Mouse (Mus musculus): ENCODE data around the gene Hpcal4. TPM values are rescaled to one million over a fixed set of nuclear protein-coding genes. Genes with fewer than 3 reads are reported as not detected.

Gene Hpcal4
- polyA plus RNA-seq, 1 experiment from 2014 or later = 4.5 TPM

DNA sequence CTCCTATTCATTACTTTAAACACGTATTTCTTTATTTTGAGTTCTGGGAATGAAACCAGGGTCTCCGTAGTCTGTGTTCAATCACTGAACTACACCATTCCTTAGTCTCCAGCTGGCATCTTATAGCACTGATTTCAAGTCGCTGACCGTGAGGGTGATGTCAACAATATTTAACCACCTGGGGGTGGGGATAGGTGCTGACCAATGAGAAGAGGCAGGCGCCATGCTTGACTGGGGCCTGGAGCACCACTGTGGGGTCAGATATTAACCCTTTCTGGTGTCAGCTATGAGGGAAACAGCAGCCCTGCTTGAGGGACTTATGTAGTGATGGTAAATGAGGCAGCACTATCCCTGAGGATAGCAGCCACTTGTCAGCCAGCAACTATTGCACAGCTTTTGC, 28.4 kb downstream of the Hpcal4 start:
- 43% methylated on average over 5 of the region's 5 CpGs for WGBS
- no peaks in the 10 kb centered on the region for H3K36me3 ChIP-seq
- H3K9me3 ChIP-seq = no peaks in the 10 kb centered on the region
- H3K4me3 ChIP-seq (replicated peaks) = no peak overlapping the region
- no peaks in the 10 kb centered on the region for H3K27me3 ChIP-seq (replicated peaks)
- H3K9ac ChIP-seq = no peak overlapping the region
- ATAC-seq = no peak
- no peaks in the 10 kb centered on the region for H3K4me1 ChIP-seq (replicated peaks)
- H3K4me2 ChIP-seq (replicated peaks) = no peak overlapping the region
- no peak overlapping the region for H3K27ac ChIP-seq

DNA sequence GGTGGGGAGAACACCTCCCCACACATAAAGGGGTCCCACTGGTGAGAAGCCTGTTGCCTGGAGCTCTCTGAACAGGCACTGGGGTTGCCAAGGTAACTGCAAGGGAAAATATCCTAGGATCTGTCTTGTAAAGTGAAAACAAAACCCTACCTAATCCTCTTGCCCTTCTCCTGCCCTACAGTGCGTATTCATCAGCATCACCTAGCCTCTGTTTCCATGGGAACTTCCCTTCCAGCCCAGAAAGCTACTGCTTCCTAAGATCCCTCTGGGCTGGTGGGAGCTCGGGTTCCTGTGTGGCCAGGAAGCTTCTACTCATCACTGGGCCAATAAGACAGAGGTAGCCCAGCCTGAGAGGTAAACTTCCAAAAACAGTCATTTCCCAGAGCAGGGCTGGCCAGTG, 29.3 kb downstream of the Hpcal4 start:
- Histone ChIP-seq H3K27me3 (replicated peaks) (no peaks in the 10 kb centered on the region), H3K9ac (no peak overlapping the region), H3K4me2 (replicated peaks) (no peak overlapping the region), H3K27ac (no peak overlapping the region), H3K4me1 (replicated peaks) (no peaks in the 10 kb centered on the region), H3K36me3 (no peaks in the 10 kb centered on the region), H3K9me3 (no peaks in the 10 kb centered on the region), H3K4me3 (replicated peaks) (no peak overlapping the region)
- no peak for ATAC-seq
- 56% methylated on average over 2 of the region's 2 CpGs for WGBS

DNA sequence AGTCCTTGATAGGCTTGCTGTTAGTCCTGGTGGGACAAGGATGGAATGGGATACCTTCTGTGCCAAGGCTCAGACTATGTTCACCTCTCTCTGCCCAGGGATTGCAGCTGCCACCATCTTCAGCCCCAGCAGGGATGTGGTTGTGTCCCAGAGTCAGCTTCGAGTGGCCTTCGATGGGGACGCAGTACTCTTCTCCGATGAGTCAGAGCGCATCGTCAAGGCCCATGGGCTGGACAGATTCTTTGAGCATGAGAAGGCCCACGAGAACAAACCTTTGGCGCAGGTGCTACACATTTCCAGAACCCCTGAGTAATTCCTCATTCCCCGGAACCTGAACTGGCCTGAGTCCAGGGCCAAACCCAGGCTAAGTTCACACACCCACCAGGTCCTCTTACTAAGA, 30.9 kb downstream of the Hpcal4 start:
- no peaks in the 10 kb centered on the region for H3K36me3 ChIP-seq
- ATAC-seq = no peak
- no peak overlapping the region for H3K9ac ChIP-seq
- no peaks in the 10 kb centered on the region for H3K4me1 ChIP-seq (replicated peaks)
- H3K27me3 ChIP-seq (replicated peaks) = no peaks in the 10 kb centered on the region
- no peaks in the 10 kb centered on the region for H3K9me3 ChIP-seq
- no peak overlapping the region for H3K27ac ChIP-seq
- no peak overlapping the region for H3K4me2 ChIP-seq (replicated peaks)
- 94% methylated on average over 9 of the region's 9 CpGs for WGBS
- no peak overlapping the region for H3K4me3 ChIP-seq (replicated peaks)

DNA sequence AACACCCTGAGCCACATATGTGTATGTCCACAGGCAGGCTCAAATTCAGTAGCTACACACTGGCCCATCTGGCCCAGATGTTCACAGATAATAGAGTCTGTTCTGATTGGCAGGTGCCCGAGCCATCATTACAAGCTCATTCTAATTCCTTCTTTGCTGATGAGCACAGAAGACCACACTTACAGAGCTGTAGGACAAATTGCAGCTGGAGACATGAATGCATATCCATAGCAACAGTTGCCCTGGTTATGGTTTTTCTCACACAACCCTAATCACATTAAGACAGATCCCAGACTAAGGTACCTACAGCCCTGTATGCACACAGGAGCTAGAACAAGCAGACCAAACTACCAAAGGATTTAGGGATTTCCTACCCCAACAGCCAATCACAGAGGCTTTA, 32.3 kb downstream of the Hpcal4 start:
- Histone ChIP-seq H3K36me3 (no peaks in the 10 kb centered on the region), H3K4me3 (replicated peaks) (no peak overlapping the region), H3K27ac (no peak overlapping the region), H3K9ac (no peak overlapping the region), H3K4me2 (replicated peaks) (no peak overlapping the region), H3K4me1 (replicated peaks) (no peaks in the 10 kb centered on the region), H3K27me3 (replicated peaks) (no peaks in the 10 kb centered on the region), H3K9me3 (no peaks in the 10 kb centered on the region)
- 77% methylated on average over 1 of the region's 1 CpGs for WGBS
- ATAC-seq = no peak

DNA sequence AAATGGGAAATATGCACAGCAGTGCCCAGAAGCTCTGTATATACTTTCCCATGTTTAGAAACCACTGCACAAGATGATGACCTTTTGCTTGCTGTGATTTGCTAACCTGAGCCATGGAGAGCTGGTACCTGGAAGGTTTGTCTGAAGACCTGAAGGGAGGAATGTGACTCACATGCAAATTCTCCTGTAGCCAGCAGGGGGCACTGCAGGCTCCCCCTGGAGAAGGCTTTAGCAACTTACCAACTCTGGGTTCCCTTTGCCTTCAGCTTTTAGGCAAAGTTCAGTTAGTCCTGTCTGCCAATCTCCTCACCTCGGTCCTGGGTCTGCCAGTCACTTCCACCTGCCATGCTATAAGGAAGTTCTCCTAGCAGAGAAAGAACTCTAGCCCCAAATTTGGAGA, 33.8 kb downstream of the Hpcal4 start:
- no peaks in the 10 kb centered on the region for H3K27me3 ChIP-seq (replicated peaks)
- 22% methylated on average over 1 of the region's 1 CpGs for WGBS
- H3K9ac ChIP-seq = no peak overlapping the region
- no peak overlapping the region for H3K27ac ChIP-seq
- no peak for ATAC-seq
- no peak overlapping the region for H3K4me2 ChIP-seq (replicated peaks)
- H3K4me1 ChIP-seq (replicated peaks) = 0 out of 2 replicates have a peak, but pooled peaks cover under 1% of the 10 kb centered on the region
- H3K36me3 ChIP-seq = no peaks in the 10 kb centered on the region
- H3K9me3 ChIP-seq = no peaks in the 10 kb centered on the region
- H3K4me3 ChIP-seq (replicated peaks) = no peak overlapping the region

DNA sequence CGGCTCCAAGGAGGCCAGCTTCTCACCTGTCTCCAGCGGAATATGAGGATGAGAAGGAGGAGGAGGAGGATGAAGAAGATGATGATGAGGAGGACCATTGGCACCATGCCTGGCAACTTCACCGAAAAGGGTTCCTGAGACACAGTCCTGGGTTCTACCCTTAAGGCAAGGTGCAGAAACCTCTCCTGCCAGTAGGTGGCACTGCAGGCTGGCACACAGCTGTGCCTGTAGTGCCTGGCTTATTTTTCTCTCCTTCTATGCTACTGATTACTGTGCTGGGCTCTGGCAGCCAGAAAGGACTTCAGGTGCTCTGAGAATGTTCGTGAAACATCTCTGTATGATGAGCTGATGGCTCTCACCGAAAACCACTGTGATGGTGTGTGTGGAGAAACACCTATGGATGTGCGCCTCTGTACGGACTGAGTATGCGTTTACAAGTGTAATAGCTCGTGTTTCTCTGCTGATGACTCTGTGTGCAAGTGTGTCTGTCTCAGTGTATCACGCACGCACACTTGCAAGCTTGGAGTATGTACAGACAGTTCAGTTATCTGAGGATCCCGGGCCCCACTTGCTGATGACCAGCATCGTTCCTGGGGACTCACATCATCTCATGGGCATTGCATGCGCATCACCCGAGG, 36.8 kb downstream of the Hpcal4 start:
- Histone ChIP-seq H3K4me1 (replicated peaks) (0 out of 2 replicates have a peak, but pooled peaks cover 3% of the 10 kb centered on the region), H3K27me3 (replicated peaks) (no peaks in the 10 kb centered on the region), H3K9me3 (no peaks in the 10 kb centered on the region), H3K36me3 (no peaks in the 10 kb centered on the region), H3K4me2 (replicated peaks) (no peak overlapping the region), H3K4me3 (replicated peaks) (no peak overlapping the region), H3K27ac (no peak overlapping the region), H3K9ac (no peak overlapping the region)
- ATAC-seq = peak; percentile 87; the same call in 1 of the 2 replicates
- WGBS = 69% methylated on average over 15 of the region's 15 CpGs

DNA sequence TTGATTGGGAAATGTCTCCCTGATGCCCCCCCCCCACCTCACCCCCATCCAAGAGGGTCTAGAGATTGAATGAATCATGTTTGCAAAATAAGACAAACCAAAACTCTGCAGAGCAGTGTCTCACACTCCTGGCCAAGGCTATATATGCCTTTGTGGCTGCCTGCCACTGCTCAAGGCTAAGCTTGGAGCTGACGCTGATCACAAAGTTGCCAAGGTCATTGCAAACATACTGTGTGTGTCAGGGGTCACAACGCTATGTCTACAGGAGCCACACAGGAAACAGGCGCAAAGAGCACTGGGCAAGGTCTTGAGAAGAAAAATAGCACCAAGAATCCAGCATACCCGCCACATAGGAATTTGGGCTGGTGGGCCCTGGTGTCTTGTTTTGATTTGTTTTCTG, 37.6 kb downstream of the Hpcal4 start:
- 67% methylated on average over 4 of the region's 4 CpGs for WGBS

DNA sequence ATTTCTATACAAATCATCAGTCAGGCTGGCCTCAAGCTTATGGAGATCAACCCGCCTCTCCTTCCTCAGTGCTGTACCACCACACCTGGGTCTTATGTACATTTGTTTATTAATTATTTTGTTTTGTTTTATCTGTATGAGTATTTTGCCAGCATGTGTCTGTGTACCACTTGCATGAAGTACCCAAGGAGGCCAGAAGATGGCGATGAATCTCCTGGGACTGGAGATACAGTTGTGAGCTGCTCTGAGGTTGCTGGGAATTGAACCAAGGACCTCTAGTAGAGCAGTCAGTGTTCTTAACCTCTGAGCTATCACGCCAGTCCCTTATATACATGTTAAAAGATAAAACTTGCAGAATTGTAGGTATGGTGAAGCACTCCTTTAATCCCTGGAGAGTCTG, 40.3 kb downstream of the Hpcal4 start:
- H3K4me1 ChIP-seq (replicated peaks) = peaks cover 25% of the 10 kb centered on the region
- H3K4me3 ChIP-seq (replicated peaks) = no peak overlapping the region
- H3K4me2 ChIP-seq (replicated peaks) = no peak overlapping the region
- H3K27ac ChIP-seq = no peak overlapping the region
- no peak for ATAC-seq
- H3K9me3 ChIP-seq = no peaks in the 10 kb centered on the region
- no peaks in the 10 kb centered on the region for H3K36me3 ChIP-seq
- H3K27me3 ChIP-seq (replicated peaks) = no peaks in the 10 kb centered on the region
- WGBS = 55% methylated on average over 3 of the region's 3 CpGs
- H3K9ac ChIP-seq = no peak overlapping the region

More for the DNA sequence above, 37.6 kb downstream of the Hpcal4 start:
- H3K27ac ChIP-seq = no peak overlapping the region
- ATAC-seq = no peak
- H3K27me3 ChIP-seq (replicated peaks) = no peaks in the 10 kb centered on the region
- no peak overlapping the region for H3K4me2 ChIP-seq (replicated peaks)
- no peaks in the 10 kb centered on the region for H3K9me3 ChIP-seq
- 0 out of 2 replicates have a peak, but pooled peaks cover 5% of the 10 kb centered on the region for H3K4me1 ChIP-seq (replicated peaks)
- no peak overlapping the region for H3K4me3 ChIP-seq (replicated peaks)
- H3K36me3 ChIP-seq = no peaks in the 10 kb centered on the region
- no peak overlapping the region for H3K9ac ChIP-seq

DNA sequence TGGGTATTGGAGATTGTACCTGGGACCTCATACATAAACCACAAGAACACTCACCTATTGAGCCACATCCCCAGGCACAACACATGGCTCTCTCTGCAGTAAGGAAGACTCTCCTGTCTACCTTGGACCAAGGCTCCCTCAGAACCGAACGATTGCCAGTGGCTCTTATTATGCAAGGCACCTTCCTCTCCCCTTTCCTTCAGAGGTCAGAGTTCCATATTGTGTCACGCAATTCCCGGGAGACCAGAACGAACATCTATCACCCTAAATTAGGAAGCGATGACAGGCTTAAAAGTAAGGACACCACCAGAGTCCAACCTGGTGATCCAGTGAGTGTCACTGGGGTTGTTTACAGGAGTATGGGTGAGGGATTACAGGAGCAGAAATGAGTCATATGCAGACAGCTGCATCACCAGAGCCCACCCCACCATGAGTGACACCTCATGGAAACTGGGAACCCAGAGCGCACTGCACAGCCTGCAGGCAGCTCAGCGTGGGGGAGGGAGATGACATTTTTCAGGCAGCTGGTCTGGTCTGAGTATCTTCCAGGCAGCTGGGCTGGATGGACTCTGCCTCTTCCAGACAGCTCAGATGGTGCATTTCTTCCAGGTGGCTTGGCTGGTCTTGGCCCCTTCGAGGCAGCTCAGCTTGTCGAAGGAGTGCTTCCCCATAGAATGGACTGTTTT, 42.8 kb downstream of the Hpcal4 start:
- no peak overlapping the region for H3K9ac ChIP-seq
- peaks cover 39% of the 10 kb centered on the region for H3K4me1 ChIP-seq (replicated peaks)
- H3K4me3 ChIP-seq (replicated peaks) = no peak overlapping the region
- no peaks in the 10 kb centered on the region for H3K27me3 ChIP-seq (replicated peaks)
- 40% methylated on average over 10 of the region's 10 CpGs for WGBS
- H3K9me3 ChIP-seq = no peaks in the 10 kb centered on the region
- H3K27ac ChIP-seq = no peak overlapping the region
- ATAC-seq = peak; percentile 53; the same call in 1 of the 2 replicates
- H3K36me3 ChIP-seq = no peaks in the 10 kb centered on the region
- no peak overlapping the region for H3K4me2 ChIP-seq (replicated peaks)

DNA sequence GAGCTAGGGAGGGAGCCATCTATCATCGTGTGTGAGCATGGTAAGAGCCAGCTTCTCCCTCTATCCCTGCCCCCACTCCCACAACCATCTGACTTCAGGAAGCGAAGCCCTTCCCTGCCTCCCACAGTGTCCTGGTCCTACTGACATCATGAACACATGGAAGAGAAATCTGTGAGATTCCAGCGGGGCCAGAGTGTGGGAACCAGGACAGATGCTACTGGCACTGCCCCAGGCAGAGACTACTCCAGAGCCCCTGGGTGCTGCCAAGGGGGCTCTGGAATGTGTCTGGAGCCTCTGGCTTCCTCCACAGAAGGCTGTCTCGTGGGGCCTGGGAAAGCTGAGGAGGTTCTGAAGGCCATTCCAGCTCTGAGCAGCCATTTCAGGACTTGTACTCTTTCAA, 44.7 kb downstream of the Hpcal4 start:
- peaks cover 36% of the 10 kb centered on the region for H3K4me1 ChIP-seq (replicated peaks)
- peak; percentile 71 for ATAC-seq

DNA sequence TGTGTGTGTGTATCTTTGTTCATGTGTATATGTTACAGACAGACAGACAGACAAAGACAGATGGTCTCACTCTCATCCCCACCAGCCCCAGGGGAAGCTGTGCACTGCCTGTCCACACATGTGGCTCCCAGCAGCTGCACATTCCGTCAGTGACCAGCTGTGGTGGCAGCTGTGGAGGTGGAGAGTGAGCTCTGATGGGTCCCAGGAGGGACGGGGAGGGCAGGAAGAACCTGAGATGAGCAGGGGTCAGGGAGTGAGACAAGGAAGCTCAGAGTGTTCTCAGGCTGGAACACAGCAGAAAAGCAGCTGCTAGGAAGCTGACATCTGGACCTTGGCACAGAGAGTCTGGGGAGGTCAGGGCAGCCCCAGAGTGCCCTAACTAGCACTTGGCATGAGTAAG, 45.2 kb downstream of the Hpcal4 start:
- no peak overlapping the region for H3K9ac ChIP-seq
- WGBS = 42% methylated on average over 2 of the region's 2 CpGs
- no peak overlapping the region for H3K4me2 ChIP-seq (replicated peaks)
- no peaks in the 10 kb centered on the region for H3K36me3 ChIP-seq
- peak; percentile 45 for ATAC-seq
- H3K4me3 ChIP-seq (replicated peaks) = no peak overlapping the region
- H3K27me3 ChIP-seq (replicated peaks) = no peaks in the 10 kb centered on the region; the same call in 1 of the 2 replicates
- H3K9me3 ChIP-seq = no peaks in the 10 kb centered on the region
- H3K27ac ChIP-seq = peak overlapping the region; percentile 45; the same call in 1 of the 2 replicates
- H3K4me1 ChIP-seq (replicated peaks) = peaks cover 38% of the 10 kb centered on the region

More for the DNA sequence above, 44.7 kb downstream of the Hpcal4 start:
- Histone ChIP-seq H3K4me3 (replicated peaks) (no peak overlapping the region), H3K9me3 (no peaks in the 10 kb centered on the region), H3K36me3 (no peaks in the 10 kb centered on the region), H3K4me2 (replicated peaks) (no peak overlapping the region), H3K27me3 (replicated peaks) (no peaks in the 10 kb centered on the region; the same call in 1 of the 2 replicates), H3K9ac (no peak overlapping the region), H3K27ac (peak overlapping the region; percentile 45)
- 34% methylated on average over 4 of the region's 4 CpGs for WGBS

DNA sequence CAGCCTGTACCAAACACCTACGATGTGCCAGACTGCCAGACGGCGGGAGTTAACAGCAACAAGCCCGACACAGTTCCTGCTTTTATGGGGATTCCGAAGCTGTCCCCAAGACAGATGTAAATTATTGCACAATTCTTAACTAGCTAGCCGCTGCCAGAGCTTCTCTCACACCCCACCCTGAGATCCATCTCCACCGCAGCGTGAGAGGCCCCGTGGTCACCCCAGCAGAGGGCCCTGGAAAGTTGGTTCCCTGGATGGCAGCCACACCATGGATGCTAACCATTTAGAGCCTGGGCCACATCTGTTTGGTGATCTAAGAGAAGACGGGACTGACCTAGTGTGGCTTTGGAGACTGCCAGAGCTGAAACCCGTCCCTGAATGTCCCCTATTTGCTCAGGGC, 46.1 kb downstream of the Hpcal4 start:
- WGBS = 43% methylated on average over 11 of the region's 11 CpGs
- Histone ChIP-seq H3K4me1 (replicated peaks) (peaks cover 47% of the 10 kb centered on the region), H3K36me3 (no peaks in the 10 kb centered on the region), H3K9me3 (no peaks in the 10 kb centered on the region), H3K4me3 (replicated peaks) (no peak overlapping the region), H3K9ac (no peak overlapping the region), H3K27ac (no peak overlapping the region), H3K4me2 (replicated peaks) (no peak overlapping the region), H3K27me3 (replicated peaks) (peaks cover 7% of the 10 kb centered on the region; the same call in 1 of the 2 replicates)
- ATAC-seq = no peak

DNA sequence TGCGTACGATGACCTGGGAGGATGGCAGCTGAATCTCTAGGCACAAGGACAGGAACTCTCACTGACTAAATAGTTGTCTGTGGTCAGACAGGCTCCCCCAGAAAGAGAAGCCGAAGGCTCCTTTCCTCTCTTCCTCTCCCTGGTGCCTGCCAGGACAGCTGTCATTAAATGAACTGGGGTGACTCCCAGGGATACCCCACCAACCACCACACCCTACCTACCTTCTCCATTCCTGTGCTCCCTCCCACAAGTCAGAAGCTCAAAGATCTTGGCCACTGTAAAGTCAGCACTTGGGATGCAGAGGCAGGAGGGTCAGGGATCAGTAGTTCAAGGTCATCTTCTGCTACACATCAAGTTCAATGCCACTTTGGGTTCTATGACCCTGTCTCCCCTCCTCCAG, 49.8 kb downstream of the Hpcal4 start:
- H3K27me3 ChIP-seq (replicated peaks) = peaks cover 7% of the 10 kb centered on the region; the same call in 1 of the 2 replicates
- no peaks in the 10 kb centered on the region for H3K36me3 ChIP-seq
- H3K9ac ChIP-seq = no peak overlapping the region
- H3K9me3 ChIP-seq = no peaks in the 10 kb centered on the region
- H3K27ac ChIP-seq = no peak overlapping the region
- peaks cover 34% of the 10 kb centered on the region for H3K4me1 ChIP-seq (replicated peaks)
- peak overlapping the region; percentile 95 for H3K4me2 ChIP-seq (replicated peaks)
- no peak for ATAC-seq
- WGBS = 70% methylated on average over 3 of the region's 3 CpGs
- H3K4me3 ChIP-seq (replicated peaks) = no peak overlapping the region

All from intestine, embryonic 15.5 days (tissue).